17 mouse cellular contexts compared by ENCODE assay signal in genomic region chr7:105361713-105362112, GRCm38 (mm10).
"Had no signal": no experiment of that assay in that cellular context is flagged by ENCODE, and none has a peak within 500 bp of the region (broad histone marks: within the 10 kb centered on the region; RNA-seq: fewer than 3 reads in every experiment).

No protein-coding gene starts in this region.

- DNase-seq: gastrocnemius, adult 2 months; gastrocnemius, postnatal 10 days; gastrocnemius, postnatal 25 days; heart, adult 2 months; heart, postnatal 14 days; heart, postnatal 4 days; kidney, adult 11 months; kidney, adult 2 months; kidney, adult 9 months; kidney, postnatal 14 days; kidney, postnatal 36 days; layer of hippocampus, adult 9-11 months; layer of hippocampus, postnatal 36 days; left cerebral cortex, postnatal 4 days had no signal

- ATAC-seq: hindbrain, postnatal 0 days; intestine, embryonic 16.5 days; liver, embryonic 12.5 days had no signal
